Mouse (Mus musculus): Measurements from ENCODE around the gene Pbrm1. TPM values are rescaled to one million over a fixed set of nuclear protein-coding genes. Genes with fewer than 3 reads are reported as not detected.

Gene Pbrm1
- 21.5 and 26.9 TPM in 2 replicates for polyA plus RNA-seq (2012; rRNA removed)

- peak; percentile 97 for DNase-seq (ENCODE audit: low spot score)
Measured at GRCm38 (mm10) chr14:31018860-31019291, at the start of gene Pbrm1, which contains the start of gene Gnl3. TSS of gene Pbrm1 (plus strand) at chr14:31019138. TSS of gene Gnl3 (minus strand) at chr14:31019152.

GRCm38 (mm10) chr14:30974204-30974603, 44.7 kb upstream of the Pbrm1 start:
- DNase-seq (ENCODE audit: low spot score) = no peak

GRCm38 (mm10) chr14:30976222-30976621, 42.7 kb upstream of the Pbrm1 start:
- DNase-seq (ENCODE audit: low spot score) = no peak

- DNase-seq (ENCODE audit: low spot score) = no peak
Measured at GRCm38 (mm10) chr14:30996417-30996816, 22.5 kb upstream of the Pbrm1 start.

- DNase-seq (ENCODE audit: low spot score) = no peak
Measured at GRCm38 (mm10) chr14:31000356-31000755, 18.6 kb upstream of the Pbrm1 start.

GRCm38 (mm10) chr14:31000816-31001306, 18.1 kb upstream of the Pbrm1 start:
- no peak for DNase-seq (ENCODE audit: low spot score)

- peak; percentile 91 for DNase-seq (ENCODE audit: low spot score)
Measured at GRCm38 (mm10) chr14:31001307-31002205, 17.4 kb upstream of the Pbrm1 start, which contains the start of the genes Glt8d1 and Spcs1. TSS of gene Glt8d1 (plus strand) at chr14:31001400. TSS of gene Spcs1 (minus strand) at chr14:31001672.

- DNase-seq (ENCODE audit: low spot score) = no peak
Measured at GRCm38 (mm10) chr14:31004527-31004926, 14.4 kb upstream of the Pbrm1 start.

- no peak for DNase-seq (ENCODE audit: low spot score)
Measured at GRCm38 (mm10) chr14:31006779-31007178, 12.2 kb upstream of the Pbrm1 start.

GRCm38 (mm10) chr14:31011588-31011987, 7.3 kb upstream of the Pbrm1 start:
- DNase-seq (ENCODE audit: low spot score) = no peak

- no peak for DNase-seq (ENCODE audit: low spot score)
Measured at GRCm38 (mm10) chr14:31013928-31014327, 5.0 kb upstream of the Pbrm1 start.

GRCm38 (mm10) chr14:31016063-31016462, 2.9 kb upstream of the Pbrm1 start:
- DNase-seq (ENCODE audit: low spot score) = no peak

- no peak for DNase-seq (ENCODE audit: low spot score)
Measured at GRCm38 (mm10) chr14:31017854-31018253, 1.1 kb upstream of the Pbrm1 start.

- no peak for DNase-seq (ENCODE audit: low spot score)
Measured at GRCm38 (mm10) chr14:31019331-31020205, 630 bp downstream of the Pbrm1 start.

GRCm38 (mm10) chr14:31022579-31022978, 3.6 kb downstream of the Pbrm1 start:
- no peak for DNase-seq (ENCODE audit: low spot score)

- DNase-seq (ENCODE audit: low spot score) = no peak
Measured at GRCm38 (mm10) chr14:31025785-31026184, 6.8 kb downstream of the Pbrm1 start.

GRCm38 (mm10) chr14:31045296-31045695, 26.4 kb downstream of the Pbrm1 start:
- no peak for DNase-seq (ENCODE audit: low spot score)

- DNase-seq (ENCODE audit: low spot score) = no peak
Measured at GRCm38 (mm10) chr14:31045817-31046216, 26.9 kb downstream of the Pbrm1 start.

GRCm38 (mm10) chr14:31062277-31062676, 43.3 kb downstream of the Pbrm1 start:
- no peak for DNase-seq (ENCODE audit: low spot score)

- no peak for DNase-seq (ENCODE audit: low spot score)
Measured at GRCm38 (mm10) chr14:31069086-31069733, 50.3 kb downstream of the Pbrm1 start.

GRCm38 (mm10) chr14:31078597-31079208, 59.8 kb downstream of the Pbrm1 start:
- DNase-seq (ENCODE audit: low spot score) = no peak

All from urinary bladder, adult 2 months (tissue).